In the genomic region with DNA sequence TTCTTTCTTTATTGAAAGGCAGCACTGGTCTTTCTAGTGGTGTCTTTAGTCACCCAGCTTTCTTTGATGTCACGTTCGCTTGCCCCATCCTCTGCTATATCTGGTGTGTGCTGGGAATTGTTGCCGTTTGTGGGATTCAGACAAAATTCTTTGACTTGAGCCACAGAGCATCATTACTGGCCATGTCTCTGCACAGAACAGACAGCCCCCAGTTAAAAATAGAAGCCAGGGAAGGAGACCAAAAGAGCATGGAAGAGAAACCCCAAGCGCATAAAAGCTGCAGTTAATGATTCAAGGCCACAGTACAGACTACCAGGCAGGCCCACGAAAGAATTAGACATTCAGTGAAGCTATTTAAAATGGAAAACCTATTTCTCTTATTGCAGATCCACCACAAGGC, we compare ENCODE assay signal across 11 mouse cellular contexts.
A peak's percentile ranks its signal among the peaks of the same experiment; 100 is the strongest.
DNase-seq lines count a peak whose midpoint lies in the region; ATAC-seq and TF ChIP-seq lines count a peak whose summit lies in the region.
"Had no signal": no experiment of that assay in that cellular context is flagged by ENCODE, and none has a peak within 500 bp of the region (broad histone marks: within the 10 kb centered on the region; RNA-seq: fewer than 3 reads in every experiment).

No protein-coding gene starts in this region.

- WGBS in heart, embryonic 16.5 days: 32% methylated on average over 5 of the region's 5 CpGs
- 43% methylated on average over 5 of the region's 5 CpGs for WGBS in heart, embryonic 10.5 days
- WGBS in forebrain, embryonic 15.5 days: 11% methylated on average over 5 of the region's 5 CpGs

- no peak overlapping the region for H3K4me3 ChIP-seq in heart, embryonic 16.5 days (ENCODE audit: low read length)
- no peak overlapping the region for H3K4me3 ChIP-seq in heart, embryonic 10.5 days
- no peak overlapping the region for H3K4me3 ChIP-seq in cortical plate, adult 2 months (ENCODE audit: insufficient read depth, low read length)
- H3K4me3 ChIP-seq in forebrain, embryonic 15.5 days: no peak overlapping the region

- H3K9ac ChIP-seq in heart, embryonic 16.5 days (ENCODE audit: low read length): 0 out of 2 replicates have a peak overlapping the region, but pooled peaks have one; percentile 15
- no peak overlapping the region for H3K9ac ChIP-seq in forebrain, embryonic 15.5 days (replicated peaks)

- peak overlapping the region; percentile 51 for H3K4me2 ChIP-seq in heart, embryonic 16.5 days (ENCODE audit: low read depth, low read length)
- no peak overlapping the region for H3K4me2 ChIP-seq in forebrain, embryonic 15.5 days (replicated peaks)

- no peaks in the 10 kb centered on the region for H3K9me3 ChIP-seq in heart, embryonic 16.5 days (replicated peaks; ENCODE audit: control insufficient read depth, low read length)
- H3K9me3 ChIP-seq in heart, embryonic 10.5 days: no peaks in the 10 kb centered on the region
- no peaks in the 10 kb centered on the region for H3K9me3 ChIP-seq in forebrain, embryonic 15.5 days

- peaks cover 9% of the 10 kb centered on the region; the same call in 1 of the 2 replicates for H3K4me1 ChIP-seq in heart, embryonic 16.5 days (ENCODE audit: control insufficient read depth, insufficient read depth, low read length)
- H3K4me1 ChIP-seq in heart, embryonic 10.5 days: no peaks in the 10 kb centered on the region
- H3K4me1 ChIP-seq in cortical plate, adult 2 months (ENCODE audit: control insufficient read depth, insufficient read depth, low read length): no peaks in the 10 kb centered on the region
- H3K4me1 ChIP-seq in forebrain, embryonic 15.5 days: peaks cover 11% of the 10 kb centered on the region

- no peak for DNase-seq in heart, embryonic 10.5 days (ENCODE audit: low spot score)
- DNase-seq in B cell, adult 2 months: no peak
- no peak for DNase-seq in left cerebral cortex, adult 18-20 months (ENCODE audit: low spot score in 2 of 2)
- no peak for DNase-seq in adrenal gland, postnatal 4 days (ENCODE audit: low spot score in 2 of 2)
- DNase-seq: kidney, postnatal 25 days; left cerebral cortex, postnatal 4 days had no signal

- H3K27ac ChIP-seq in heart, embryonic 16.5 days (ENCODE audit: low read length): no peak overlapping the region
- no peak overlapping the region; the same call in 1 of the 2 replicates for H3K27ac ChIP-seq in heart, embryonic 10.5 days
- 0 out of 2 replicates have a peak overlapping the region, but pooled peaks have one; percentile 31 for H3K27ac ChIP-seq in cortical plate, adult 2 months (ENCODE audit: insufficient read depth, low read length)
- H3K27ac ChIP-seq in forebrain, embryonic 15.5 days (replicated peaks): 0 out of 2 replicates have a peak overlapping the region, but pooled peaks have one; percentile 1

- H3K36me3 ChIP-seq in heart, embryonic 16.5 days (ENCODE audit: control insufficient read depth, insufficient read depth): no peaks in the 10 kb centered on the region
- H3K36me3 ChIP-seq in heart, embryonic 10.5 days: no peaks in the 10 kb centered on the region
- no peaks in the 10 kb centered on the region for H3K36me3 ChIP-seq in forebrain, embryonic 15.5 days

- H3K27me3 ChIP-seq in heart, embryonic 16.5 days (ENCODE audit: control insufficient read depth, insufficient read depth, low read length): no peaks in the 10 kb centered on the region
- no peaks in the 10 kb centered on the region for H3K27me3 ChIP-seq in heart, embryonic 10.5 days (ENCODE audit: insufficient read depth, poor library complexity, severe bottlenecking)
- H3K27me3 ChIP-seq in forebrain, embryonic 15.5 days: no peaks in the 10 kb centered on the region

- ATAC-seq in heart, embryonic 16.5 days (replicated peaks; ENCODE audit: extremely low read depth, insufficient read depth, low FRiP score): no peak
- ATAC-seq in forebrain, embryonic 15.5 days (replicated peaks): 0 out of 2 replicates have a peak, but pooled peaks have one; percentile 41
- ATAC-seq in megakaryocyte, adult 5-6 weeks (ENCODE audit: poor library complexity, severe bottlenecking): 0 out of 2 replicates have a peak, but pooled peaks have one; percentile 12
- ATAC-seq: lung, postnatal 0 days had no signal

- TF ChIP-seq POLR2A in cortical plate, adult 2 months (IDR thresholded peaks at IDR 0.05; ENCODE audit: extremely low read depth, insufficient read depth, low read length): no peak

- TF ChIP-seq CTCF in cortical plate, adult 2 months (IDR thresholded peaks at IDR 0.05; ENCODE audit: extremely low read depth, insufficient read depth, low read length): no peak

Comparison
In these comparisons a context has a peak if more than half of its experiments do, and no peak if none do; other contexts are left out.
1. H3K27ac ChIP-seq: peak in cortical plate, adult 2 months (single experiment) and forebrain, embryonic 15.5 days (single experiment); none in heart, embryonic 16.5 days (single experiment) and heart, embryonic 10.5 days (single experiment).